Mouse (Mus musculus): ENCODE data around the gene Abl1.

Gene Abl1

DNA sequence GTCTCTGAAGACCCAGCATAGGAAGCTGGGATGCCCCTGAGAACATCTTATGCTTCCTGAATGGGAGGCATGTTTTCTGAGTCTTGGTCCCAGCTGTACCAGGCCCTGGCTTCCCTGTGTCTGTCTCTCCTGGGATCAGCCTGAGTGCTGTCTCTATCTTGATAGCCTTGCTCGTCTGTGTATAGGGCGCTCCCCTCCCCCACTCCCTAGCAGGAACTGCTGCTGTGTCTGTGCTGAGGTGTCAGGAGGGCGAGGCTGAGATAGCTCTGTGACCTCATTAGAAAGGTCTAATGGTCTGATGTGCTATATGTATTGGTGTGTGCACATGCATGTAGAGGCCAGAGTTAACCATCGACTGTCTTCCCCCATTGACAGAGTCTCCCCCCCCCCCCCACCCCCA, 58.7 kb downstream of the Abl1 start:
- no peak for DNase-seq

DNA sequence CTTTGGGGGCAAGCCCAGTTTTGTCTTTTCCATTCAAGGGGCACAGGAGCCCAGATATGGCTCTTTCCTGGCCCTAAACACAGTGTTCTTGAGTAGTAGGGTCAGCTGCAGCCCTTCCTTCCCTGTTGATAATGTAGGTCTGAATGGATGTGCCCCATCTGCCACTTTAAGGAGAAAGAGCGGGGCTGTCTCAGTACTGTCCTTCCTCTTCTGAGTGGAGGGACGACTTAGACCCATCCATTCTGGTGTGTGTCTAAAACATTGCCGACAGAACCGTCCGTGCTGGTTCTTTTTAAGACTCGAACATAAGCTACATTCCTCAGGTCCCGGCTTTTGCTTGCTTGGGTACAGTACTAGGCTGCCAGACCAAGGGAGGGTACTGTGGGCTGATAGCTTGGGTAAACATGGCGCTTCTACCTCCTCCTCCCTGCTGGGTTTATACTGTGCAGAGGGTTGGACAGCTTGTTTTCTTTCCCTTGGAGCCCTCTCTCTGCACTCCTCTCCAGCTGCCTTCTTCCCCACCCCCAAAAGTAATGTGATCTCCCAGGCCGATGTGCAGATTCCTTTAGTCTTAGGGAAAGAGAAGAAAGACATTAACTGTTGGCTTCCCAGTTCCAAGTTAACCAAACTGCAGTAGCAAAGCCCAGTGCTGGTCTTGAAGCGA, 61.0 kb downstream of the Abl1 start:
- peak; percentile 72 for DNase-seq

DNA sequence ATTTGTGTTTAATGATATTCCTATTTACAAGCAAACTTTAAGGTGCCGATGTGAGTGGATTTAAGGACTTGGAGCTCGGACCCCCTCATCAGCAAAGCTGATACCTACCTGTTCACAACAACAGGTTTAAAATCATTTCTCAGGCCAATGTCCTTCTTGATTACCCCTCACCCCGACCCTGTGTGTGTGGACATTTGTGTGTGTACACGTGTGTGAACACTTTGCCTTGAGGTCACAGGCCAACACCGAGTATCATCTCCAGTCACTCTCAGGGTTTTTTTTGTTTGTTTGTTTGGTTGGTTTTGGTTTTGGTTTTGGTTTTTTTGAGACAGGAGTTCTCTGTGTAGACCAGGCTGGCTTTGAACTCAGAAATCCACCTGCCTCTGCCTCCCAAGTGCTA, 62.0 kb downstream of the Abl1 start:
- no peak for DNase-seq

DNA sequence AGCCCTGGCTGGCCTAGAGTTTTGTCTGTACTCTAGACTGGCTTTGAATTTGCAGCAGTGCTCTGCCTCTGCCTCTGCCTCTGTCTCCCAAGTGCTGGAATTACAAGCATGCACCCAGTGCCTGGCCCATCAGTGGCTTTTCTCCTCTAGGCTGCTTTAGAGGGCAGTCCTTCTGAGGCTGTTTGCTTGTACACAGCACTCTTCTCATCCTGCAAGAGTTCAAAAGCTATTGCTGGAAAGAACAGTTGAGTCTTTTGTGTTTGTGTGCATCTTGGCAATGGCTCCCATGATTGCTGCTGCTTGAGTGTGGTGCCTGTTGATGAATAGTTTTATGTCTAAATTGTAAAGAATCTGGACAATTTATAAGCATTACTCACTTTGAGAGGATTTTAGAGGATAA, 69.3 kb downstream of the Abl1 start:
- DNase-seq: no peak

DNA sequence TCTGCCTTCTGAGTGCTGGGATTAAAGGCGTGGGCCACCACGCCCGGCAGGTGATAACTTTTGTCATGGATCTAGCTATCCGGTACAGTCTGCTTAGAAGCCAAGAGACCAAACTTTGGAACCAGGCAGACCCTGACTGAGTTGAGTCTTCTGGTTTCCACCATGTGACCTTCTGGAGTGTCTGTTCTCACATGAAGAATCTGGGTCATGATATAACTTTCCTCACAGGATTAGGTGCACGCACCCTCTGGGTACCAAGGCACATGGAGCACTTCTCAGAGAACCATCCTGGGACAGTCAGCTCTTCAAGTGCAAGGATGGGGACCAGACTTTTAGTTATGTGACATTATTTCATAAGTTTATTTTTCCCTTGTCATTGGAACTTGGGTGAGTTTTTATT, 70.8 kb downstream of the Abl1 start:
- no peak for DNase-seq

DNA sequence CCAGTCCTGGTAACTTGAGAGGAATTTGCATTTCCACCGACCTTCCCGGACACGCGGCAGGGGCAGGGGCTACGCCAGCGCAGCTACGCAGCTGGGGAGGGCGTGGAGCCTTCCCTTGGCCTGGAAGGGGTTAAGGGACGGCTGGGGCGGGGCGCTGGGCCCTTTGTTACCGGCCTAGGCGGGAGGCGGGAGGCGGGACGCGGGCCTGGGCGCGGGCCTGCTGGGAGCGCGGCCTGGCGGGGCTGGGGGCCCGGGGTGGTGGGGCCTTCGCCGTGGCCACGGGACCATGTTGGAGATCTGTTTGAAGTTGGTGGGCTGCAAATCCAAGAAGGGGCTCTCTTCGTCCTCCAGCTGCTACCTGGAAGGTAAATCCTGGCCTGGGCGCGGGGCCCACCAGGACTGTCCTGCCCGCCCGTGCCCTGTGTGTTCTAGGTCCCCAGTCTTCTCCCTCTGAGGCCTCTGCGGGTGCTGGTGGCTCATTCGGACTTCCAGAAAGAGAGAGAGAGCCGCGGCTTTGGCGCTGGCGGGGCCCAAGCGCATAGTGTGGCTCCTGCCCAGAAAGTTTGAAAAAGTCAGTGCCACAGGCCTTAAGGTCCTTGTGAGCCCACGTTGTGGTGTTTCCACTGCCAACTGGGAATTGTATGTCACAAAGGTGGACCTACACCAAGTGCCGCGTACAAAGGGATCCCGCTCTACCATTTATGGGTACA, 71.7 kb downstream of the Abl1 start:
- peak; percentile 94 for DNase-seq

DNA sequence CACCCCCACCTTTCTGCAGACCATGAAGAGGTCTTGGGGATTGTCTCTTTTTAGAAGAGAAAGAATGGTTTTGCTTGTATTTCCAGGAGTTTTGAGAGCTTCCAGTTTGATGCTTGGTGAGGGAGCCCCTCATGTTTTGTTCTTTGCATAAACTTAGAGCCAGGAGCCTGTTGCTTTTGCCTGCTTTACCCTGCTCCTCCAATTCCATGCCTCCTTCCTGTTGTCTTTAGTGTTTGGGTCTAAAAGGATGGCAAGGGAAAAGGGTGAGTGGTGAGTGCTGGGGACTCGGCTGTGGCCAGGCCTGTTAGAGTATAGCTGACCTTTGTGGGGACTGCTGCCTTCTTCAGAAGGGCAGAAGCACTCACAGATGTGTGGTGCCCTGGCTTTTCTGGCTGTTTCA, 72.3 kb downstream of the Abl1 start:
- no peak for DNase-seq

DNA sequence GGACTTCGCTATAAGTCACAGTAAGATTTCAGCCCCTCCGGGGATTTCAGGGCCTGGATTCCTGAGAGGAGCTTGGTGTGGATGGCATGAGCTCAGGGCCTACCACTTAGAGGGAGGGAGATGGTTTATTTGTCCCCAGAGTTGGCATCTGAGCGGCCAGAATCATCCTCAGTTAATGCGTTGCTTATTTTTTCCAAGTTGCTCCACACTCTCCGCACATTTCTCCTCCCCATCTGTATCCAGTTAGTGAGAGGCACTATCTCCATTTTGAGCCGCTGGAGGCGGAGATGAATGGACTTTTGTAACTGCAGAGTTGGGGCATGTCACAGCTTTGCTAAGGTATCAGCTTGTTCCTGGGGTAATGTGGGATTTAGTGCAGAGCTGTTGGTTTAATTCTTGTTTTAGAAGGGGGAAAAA, 72.9 kb downstream of the Abl1 start:
- DNase-seq: no peak

DNA sequence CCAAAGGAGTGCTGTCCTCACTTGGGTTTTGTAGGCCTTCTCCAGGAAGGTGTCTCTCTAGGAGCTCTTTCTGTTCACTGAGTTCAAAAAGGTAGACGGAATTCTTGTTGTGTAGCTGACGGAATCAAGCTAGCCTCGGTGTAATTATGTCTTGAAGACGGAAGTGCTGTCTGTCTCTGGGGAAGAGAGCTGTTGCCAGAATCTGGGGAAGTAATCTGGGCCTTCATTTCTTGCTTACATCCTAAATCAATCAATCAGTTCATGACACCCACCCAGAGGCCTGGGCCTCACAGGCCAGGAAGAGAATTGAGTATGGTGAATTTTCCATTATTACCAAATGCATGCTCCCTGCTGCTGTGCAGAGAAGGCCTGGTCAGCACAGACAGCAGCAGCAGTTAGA, 73.4 kb downstream of the Abl1 start:
- no peak for DNase-seq

DNA sequence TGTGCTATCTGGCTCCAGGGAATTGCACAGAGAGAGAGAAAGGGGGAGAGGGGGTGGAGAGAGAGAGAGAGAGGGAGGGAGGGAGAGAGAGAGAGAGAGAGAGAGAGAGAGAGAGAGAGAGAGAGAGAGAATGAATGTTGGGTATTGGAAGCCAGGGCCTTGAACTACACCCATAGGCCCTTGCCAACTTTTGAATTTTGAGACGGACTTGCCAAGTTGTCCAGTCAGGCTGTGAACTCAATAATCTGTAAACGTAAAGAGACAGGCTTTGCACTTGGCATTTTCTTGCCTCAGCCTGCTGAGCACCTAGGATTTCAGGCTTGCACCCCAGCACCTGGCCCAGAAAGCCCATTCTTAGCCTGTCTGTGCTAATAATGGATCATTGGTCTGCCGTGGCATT, 74.0 kb downstream of the Abl1 start:
- DNase-seq: no peak

DNA sequence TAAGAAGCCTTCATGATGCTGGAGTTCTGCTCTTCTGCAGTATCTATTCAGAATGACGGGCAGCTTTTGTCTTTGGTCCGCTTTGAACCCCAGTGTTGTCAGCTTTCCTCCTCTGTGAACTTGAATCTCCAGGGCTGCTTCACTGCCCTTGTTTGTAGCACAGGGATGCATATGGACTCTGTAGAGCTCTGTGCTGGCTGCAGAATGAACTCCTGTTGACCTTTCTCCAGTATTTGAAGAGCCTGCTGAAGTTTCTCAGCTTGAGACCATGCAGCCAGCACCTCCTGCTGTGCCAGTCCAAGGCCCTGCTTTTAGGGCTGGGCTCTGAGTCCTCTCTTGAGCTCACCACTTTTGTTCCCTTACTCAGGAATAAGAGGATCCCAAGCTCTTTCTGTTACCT, 74.7 kb downstream of the Abl1 start:
- no peak for DNase-seq

DNA sequence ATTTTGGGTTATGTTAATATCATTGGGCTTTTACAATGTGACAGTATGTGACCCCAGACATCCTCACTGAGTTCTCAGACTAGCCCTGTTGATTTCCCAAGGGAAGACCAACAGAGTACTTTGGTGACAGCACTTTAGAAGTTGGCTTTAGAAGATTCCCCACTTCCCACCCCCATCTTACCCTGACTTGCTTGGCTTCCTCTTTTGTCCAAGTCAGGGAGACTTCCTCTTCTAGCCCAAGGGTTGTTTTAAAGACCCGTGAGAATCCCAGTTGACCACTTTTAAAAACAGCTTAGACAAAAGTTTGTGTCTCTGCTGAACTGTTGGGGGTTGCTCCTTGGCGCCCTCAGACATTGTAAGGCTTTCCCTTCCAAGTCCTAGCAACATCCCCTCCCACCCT, 75.1 kb downstream of the Abl1 start:
- DNase-seq: no peak

DNA sequence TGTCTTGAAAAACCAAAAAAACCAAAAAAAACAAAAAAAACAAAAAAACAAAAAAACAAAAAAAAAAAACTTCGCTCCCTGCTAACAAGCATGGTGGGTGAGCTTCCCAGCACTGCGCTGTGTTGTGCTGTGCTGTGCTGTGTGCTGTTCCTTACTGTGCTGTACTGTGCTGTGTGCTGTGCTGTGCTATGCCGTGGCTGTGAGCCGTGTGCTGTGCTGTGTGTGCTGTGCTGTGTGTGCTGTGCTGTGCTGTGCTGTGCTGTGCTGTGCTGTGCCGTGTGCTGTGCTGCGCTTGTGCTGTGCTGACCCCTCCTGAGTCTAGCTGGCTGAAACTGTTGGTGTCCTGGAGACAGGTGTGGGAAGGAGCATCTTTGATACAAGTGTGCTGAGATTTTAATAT, 78.9 kb downstream of the Abl1 start:
- DNase-seq: no peak

DNA sequence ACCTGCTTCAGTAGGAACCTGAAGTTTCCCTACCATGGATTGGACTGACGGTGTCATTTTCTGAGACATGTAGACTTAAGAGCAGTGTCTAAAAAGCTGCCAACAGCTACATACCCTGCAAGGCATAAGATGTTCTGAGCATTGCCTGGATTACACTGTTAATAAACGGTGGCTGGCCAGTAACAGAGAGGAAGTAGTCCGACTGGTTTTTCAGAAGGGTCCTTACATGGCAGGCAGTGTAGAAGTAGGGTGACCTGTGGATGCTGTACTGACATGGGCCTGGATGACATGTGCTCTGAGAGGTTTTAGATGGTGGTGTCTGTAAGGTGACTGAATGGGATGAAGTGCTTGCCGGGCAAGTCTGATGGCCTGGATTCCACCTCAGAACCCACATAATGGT, 79.6 kb downstream of the Abl1 start:
- DNase-seq: no peak

DNA sequence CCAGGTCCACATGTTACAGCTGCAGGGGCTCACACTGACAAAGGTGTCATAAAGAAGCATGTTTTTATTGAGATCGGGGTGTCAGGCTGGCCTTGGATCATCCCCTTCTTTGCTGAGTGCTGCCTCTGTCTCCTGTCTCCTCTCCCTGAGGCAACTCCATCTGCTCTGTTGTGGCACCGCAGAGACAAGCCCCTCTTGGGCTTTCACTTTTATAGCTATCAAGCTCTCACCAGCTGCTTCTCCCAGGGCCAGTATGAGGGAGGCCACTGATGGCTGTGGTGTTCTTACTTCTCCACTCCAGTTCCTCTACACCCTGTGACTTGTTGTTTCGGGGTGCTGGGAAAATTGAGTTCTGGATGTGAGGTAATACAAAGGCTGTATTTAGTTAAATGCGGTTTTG, 80.9 kb downstream of the Abl1 start:
- DNase-seq: no peak

DNA sequence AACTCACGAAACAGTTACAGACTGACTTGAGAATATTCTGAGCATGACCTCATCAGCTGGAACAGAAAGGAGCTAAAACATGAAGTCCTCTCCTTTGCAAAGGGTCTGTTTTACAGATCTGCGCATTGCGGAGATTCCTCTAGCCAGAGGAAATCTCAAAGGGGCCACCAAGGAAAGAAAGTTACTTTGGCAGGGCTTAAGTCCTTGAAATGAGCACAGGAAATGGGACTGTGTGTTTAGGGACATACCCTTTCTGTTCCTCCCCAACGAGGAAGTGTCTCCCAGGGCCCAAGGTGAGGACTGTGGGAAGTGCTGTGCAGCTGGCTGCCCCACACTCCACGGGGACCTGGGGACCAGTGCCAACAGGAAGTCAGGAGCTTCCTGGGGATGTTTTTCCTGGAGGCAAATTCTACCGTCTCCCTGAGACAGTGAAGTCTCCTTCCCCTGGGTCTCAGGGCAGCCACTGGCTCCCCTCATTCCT, 81.5 kb downstream of the Abl1 start:
- DNase-seq: peak; percentile 84

DNA sequence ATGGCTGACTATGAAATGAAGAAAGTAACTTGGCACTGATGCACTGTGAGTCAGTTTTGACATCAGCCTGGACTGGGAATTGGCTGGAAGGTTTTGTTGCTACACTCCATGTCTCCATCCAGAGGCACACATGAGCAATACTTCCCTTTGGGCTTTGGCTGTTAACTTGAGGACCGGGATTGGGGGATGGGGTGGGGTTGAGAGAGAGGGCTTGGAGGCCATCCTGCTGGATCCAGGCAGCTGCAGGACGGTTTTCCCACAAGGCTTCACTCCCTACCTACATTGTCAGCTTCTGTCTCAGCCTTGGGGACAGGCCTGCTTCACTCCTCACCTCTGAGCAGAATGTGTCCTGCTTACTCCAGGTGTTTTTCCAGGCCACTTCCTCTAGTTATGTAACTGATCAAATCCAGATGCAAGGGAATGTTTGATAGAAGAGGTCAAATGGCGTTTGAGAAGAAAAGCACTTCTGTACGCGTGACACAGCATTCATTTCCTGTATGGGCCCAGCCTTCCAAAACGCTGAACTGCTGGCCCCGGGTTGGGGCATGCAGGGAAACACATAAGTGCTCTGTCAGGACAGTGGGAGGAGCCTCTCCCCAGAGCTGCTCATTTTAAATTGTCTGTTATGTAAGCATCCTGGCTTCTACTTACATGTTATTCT, 82.7 kb downstream of the Abl1 start:
- peak; percentile 82 for DNase-seq

DNA sequence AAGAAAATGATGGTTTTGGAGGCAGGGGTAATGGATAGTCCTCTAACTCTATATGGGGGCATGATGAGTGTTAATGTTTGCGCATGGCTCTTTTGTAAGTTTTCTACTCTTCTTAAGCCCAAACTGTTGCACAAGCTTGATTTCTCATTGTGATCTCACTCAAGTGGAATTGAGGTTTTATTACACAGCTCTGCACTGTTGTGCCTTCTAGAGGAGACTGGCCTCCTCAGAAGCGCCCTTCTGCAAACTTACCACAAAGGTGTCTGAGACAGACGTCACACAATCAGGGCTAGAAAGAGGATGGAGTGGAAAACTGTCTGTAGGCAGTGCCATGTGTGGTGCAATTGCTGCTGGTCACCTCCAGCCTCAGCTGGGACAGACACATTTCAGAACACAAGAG, 88.3 kb downstream of the Abl1 start:
- no peak for DNase-seq

DNA sequence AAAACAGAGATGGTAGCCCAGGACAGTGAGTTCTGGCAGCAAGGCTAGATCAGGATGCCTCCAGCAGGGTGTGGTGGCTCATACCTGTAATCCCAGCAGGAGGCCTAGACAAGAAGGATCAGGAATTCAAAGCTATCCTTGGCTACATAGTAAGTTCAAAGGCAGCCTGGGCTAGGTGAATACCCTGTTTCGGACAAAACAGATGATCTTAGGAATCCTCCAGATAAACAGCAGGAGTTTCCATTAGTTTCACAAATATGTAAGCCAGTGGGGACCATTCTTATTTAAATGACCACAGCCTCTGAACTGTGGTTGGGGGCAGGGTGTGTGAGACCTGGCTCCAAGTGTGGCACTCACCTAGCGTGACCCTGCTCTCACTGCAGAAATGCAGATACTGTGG, 91.1 kb downstream of the Abl1 start:
- no peak for DNase-seq

DNA sequence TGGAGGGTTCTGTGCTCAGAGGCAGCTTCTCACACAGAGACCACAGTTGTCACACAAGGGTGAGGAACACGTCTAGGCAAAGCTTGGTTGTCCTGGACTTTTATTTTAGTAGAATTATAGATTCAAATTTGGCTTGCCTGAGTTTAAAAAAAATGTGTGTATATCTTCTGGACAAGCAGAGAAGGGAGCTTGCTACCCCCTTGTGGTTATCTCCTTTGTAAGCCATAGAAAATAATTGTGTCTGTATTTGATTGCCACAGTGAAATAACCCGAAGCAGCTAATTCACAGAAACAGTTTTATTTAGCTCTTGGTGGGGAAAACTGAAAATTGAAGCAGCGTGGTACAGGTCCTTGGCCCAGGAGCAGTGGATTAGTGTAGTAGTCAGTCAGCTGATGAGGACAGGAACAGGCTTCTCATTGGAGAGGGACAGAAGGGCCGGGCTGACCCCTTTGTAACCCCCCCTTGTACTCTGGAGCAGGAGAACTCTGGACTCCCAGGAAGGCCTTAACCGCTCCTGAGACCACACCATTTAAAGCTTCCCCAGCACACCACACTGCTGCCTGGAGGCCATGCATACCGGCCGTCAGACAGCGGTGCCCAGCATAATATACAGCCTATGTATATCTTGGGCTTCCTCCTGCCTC, 94.9 kb downstream of the Abl1 start:
- DNase-seq: peak; percentile 50

DNA sequence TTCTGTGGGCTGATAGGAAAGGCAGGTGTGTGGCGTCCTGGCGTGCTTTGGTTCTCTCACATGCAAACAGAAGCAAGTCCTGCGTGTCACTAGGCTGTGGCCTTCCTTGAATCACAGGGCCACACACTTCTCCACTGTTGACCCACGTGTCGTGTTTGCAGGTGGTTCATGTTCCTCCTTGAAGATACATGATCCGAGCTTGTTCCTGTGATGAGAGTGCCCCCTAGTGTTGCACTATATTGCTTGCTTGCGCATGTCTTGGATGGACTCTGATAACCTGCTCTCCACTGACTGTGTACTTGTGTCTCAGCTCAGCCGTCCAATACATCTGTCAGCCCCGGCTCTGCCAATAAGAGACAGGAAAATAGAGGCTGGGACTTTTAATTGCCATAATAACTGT, 96.9 kb downstream of the Abl1 start:
- peak; percentile 87 for DNase-seq

DNA sequence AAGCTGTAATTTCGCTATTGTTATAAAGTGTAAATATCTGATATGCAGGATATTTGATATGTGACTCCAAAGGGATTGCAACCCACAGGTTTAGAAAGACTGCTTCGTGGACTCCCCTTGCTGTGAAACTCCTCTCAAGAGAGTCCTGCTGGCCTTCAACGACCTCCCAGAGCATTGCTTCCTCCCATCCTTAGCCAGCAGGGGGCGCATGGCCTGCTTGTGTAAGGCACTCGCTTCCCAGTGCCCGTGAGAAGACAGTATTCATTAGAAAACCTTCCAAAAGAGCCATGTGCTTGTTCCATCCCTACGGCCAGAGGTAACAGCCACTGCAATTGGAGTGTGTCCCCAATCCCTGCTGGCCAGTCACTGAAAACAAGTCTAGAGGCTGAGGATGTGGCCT, 98.9 kb downstream of the Abl1 start:
- peak; percentile 92 for DNase-seq

DNA sequence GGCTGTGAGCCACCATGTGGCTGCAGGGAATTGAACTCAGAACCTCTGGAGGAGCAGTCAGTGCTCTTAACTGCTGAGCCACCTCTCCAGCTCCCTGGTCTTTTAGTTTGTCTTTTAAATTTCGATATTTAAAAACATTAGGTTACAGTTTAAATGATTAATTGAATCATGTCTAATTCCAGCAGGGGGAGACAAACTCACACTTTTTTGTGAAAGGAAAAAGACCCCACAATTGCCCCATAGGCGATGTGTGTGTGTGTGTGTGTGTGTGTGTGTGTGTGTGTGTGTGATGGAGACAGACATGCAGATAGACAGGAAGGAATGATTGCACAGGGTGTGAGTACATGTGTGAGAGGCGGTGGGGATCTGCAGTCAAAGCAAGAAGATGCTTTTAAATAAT, 100.1 kb downstream of the Abl1 start:
- no peak for DNase-seq

DNA sequence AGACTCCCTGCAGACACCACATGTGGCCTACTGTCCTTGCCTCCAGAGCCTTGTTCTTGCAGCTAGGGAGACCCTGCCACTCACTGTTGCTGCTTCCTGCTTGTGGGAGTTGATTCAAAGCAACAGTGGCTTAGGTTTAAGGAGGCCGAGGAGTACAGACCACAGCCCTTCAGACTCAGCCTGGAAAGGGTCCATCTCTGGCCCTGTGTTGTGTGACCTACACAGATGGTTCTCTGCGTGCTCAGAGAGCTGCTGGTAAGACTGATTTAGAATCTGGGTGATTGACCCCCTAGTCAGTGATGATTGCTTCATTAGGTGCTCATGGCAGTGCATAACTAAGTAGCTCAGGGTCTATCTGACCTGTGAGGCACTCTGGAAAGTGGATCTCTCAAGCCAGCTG, 101.0 kb downstream of the Abl1 start:
- DNase-seq: no peak
